Mouse (Mus musculus) c-Kit-positive CD71-positive TER-119-negative erythroid progenitor cells, embryonic 14.5 days (primary cell): ENCODE measurements around the gene Fxyd5.

Experiments used
- DNase-seq: peaks from one replicate; pipeline ENCODE4 v3.0.0-alpha.2; 2013; ENCODE audit warnings: low read depth

Gene Fxyd5

DNA sequence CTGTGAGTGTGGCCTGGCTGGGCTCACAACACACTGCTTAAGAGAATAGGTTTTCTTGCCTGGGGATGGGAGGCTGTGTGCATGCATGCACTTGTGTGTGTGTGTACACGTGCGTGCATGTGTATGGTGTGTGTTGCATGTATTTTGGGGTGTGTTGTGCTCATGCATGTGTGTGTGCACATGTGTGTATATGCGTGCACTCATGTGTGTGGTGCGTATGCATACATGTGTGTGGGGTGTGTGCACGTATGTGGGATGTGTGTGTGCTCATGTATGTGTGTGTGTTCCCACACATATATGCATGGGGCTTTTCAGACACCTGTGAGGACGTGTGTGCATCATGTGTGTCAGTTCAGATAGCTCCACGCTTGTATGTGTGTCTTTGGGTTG, 18.3 kb upstream of the Fxyd5 start:
- DNase-seq, result no peak

DNA sequence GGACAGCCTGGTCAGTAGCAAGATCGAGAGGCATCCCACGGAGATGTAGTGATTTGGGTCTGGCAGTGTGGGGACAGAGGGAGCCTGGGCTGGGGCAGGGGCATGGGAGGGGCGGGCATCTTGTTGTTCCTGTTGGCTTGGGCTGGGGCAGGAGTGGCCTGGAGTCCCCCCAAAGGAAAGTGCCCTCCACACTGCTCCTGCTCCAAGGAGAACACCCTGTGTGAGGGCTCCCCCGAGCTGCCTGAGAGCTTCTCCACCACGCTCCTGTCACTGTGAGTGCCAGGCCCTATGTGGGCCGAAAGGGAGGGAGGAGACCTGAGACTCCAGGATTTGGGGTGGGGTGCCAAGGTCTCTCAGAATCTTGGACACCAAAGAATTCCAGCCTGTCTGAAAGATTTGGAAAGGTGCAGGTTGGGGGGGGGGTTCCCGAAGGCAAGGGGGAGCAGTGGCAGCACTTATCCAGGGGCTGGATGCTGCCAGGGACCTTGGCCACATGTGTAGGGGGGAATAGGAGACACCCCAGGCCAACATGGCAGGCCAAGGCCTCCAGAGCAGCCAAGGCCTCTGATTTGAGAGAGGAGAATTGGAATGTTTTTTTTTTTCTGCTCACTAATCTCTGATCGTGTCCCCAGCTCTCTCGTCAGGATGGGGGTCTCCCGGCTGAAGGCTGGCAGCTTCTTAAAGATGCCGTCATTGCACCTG, 17.8 kb upstream of the Fxyd5 start:
- no peak for DNase-seq

DNA sequence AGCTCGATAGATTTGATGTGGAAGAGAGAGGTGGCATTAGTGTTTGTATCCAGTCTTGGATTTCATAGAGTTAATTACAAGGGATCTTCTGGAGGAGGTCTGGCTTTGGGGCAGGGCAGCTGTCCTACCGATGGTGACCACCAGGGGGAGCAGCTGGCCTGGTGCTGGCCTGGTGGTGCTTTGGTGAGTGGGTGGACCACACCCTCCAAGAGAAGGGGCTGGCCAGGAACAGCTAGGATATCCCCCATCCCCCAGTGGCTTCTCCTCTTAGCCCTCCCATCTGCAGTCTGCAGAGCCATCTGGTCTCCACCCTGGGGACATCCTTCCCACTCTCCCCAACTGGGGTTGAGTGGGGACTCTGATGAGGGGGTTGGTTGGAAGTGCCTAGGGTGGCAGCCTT, 16.8 kb upstream of the Fxyd5 start, which contains the start of gene Lgi4:
TSS of gene Lgi4 (plus strand) at position 235 of the 400 bp plus-strand sequence.
- no peak for DNase-seq

DNA sequence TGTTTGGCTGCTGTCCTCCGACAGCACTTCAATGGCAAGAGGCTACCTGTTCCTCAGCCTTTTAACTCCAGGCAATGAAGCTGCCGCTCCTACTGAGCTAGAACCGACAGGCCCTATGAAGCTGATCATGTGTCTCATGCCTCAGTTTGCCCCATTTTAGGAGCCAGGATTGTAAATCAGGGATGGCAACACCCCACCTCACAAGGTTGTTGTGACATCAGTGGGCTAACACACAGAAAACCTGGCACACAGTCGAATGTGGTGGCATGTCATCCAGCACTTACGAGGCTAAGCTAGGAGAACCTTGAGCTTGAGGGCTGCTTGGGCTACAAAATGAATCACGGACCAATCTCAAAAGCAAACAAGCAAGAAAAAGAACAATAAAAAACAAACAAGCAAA, 15.9 kb upstream of the Fxyd5 start:
- no peak for DNase-seq

DNA sequence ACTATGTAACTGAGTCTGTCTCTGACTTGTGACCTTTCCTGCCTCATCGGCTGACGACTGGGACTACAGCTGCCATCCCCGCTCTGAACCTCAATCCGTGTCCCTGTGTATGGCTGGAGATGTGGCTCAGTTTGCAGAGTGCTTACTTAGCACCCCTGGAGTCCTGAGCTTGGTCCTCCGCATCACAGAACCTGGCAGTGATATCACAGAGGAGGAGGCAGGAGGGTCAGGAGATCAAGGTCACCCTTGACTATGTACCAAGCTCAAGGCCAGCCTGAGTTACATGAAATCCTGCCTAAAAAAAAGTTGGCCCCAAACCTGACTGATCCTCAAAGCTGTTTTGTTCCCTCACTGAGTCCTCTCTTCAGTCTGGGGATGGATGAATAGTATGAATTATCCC, 15.4 kb upstream of the Fxyd5 start:
- DNase-seq, result no peak

- no peak for DNase-seq
These were observed 14.8 kb upstream of the Fxyd5 start, which contains the start of gene Fxyd1 for GRCm38 (mm10) chr7:31057071-31057470. Gene Fxyd1, minus strand, starts transcription at chr7:31057199.

DNA sequence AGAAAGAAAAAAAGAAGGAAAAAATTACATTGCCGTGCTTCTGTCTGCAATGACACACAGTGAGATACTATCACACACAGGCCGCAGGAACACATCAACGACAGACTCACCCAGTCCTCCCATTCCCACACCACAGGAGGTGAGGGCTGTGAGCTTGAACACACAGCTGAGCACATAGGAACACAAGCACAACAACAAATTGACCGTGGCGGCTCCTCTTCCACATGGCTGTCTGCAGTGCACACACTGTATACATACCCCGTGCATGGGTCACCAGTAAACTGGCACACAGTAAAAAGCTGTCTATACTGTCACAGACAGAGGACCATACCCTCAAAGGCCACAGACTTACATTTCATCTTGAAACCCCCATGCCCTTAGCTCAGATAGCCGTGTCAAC, 14.2 kb upstream of the Fxyd5 start:
- no peak for DNase-seq

DNA sequence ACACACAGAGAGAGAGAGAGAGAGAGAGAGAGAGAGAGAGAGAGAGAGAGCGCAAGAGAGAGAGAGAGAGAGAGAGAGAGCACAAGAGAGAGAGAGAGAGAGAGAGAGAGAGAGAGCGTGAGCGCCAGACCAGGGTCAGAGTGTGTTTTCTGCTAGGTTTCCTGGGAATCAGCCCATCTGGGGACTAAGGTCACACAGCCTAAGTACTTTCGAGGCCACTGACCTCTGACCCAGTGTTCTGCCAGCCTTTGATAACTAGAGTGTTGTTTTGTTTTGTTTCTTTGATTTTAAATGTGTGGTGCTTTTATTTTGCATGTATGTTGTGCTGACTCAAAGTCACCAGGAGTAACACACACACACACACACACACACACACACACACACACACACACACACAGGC, 13.6 kb upstream of the Fxyd5 start:
- no peak for DNase-seq

- DNase-seq, result no peak
These were observed 13.1 kb upstream of the Fxyd5 start for GRCm38 (mm10) chr7:31055354-31055824.

- DNase-seq, result no peak
These were observed 12.5 kb upstream of the Fxyd5 start for GRCm38 (mm10) chr7:31054661-31055320.

GRCm38 (mm10) chr7:31053882-31054447, 11.7 kb upstream of the Fxyd5 start:
- DNase-seq, result no peak

GRCm38 (mm10) chr7:31052636-31053434, 10.6 kb upstream of the Fxyd5 start:
- DNase-seq, result no peak

DNA sequence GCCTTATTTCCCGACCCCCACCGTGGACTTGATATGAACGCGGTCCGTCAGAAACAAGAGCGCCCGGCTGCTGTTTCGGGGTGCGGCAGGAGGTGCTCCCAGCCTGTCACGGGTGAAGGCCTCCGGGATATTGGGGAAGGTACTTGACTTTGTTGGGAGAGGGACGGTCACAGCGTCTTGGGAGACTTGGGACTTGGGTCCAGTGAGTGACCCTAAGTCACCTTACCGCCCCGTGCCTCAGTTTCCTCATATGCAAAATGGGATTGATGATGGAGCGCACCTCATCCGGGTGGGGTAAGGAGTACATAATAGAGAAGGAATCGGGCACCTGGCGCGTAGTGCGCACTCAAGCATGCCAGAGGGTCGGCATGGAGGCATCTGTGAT, 10.0 kb upstream of the Fxyd5 start:
- DNase-seq, result no peak

DNA sequence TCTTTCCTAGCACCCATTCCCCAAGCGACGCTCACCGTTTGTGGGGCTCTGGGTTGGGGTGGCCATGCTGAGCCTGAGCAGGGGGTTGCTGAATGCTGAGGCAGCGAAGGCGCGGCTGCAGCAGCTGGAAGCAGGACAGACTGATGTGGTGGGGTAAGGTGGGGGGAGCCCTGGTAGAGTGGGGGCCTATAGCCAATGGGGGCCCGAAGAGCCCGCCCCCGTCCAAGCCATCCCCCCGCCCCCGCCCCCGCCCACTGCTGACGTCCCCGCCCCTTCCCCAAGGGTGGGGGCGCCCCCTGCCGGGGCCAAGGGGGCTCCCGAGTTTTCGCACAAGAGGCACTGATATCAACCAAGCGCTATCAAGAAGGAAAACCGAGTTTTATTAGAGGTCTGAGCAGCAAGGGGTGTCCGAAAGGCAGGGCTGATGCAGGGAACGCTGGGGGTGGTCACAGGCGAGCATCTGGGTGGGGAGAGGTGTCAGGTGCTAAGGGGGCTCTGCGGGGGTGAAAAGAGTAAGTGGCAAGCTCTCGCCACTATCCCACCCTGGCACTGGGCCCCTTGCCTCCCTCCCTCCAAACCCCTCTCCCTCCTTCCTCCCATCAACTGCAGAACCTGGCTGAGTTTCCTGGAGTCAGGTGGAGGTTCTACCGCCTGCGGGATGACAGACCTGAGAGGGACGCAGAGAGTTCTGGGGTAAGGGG, 9.2 kb upstream of the Fxyd5 start, which contains the start of gene Fxyd7:
TSS of gene Fxyd7 (minus strand) at position 147 of the 701 bp plus-strand sequence.
- DNase-seq, result no peak

DNA sequence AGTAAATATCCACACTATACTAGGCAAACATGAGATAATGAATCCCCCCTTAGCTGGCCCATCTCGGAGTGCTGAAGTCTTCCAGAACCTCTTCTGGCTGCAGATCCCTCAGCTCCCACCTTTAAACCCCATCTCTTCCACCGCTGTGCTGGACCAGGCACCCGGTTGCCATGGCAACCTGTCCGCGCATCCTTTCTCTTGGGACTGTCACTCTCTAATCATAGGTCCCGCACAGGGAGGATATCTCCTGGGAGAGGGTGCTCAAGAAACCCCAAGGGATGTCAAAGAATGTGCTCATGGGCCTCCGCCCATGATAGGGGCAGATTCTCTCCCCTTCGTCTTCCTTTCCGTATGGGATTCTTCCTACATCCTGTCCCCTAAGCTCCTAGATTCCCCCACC, 8.6 kb upstream of the Fxyd5 start:
- no peak for DNase-seq

- no peak for DNase-seq
These were observed 8.2 kb upstream of the Fxyd5 start for GRCm38 (mm10) chr7:31050487-31050886.

- DNase-seq, result no peak
These were observed 7.6 kb upstream of the Fxyd5 start for GRCm38 (mm10) chr7:31049846-31050281.

GRCm38 (mm10) chr7:31049135-31049845, 7.0 kb upstream of the Fxyd5 start:
- no peak for DNase-seq

DNA sequence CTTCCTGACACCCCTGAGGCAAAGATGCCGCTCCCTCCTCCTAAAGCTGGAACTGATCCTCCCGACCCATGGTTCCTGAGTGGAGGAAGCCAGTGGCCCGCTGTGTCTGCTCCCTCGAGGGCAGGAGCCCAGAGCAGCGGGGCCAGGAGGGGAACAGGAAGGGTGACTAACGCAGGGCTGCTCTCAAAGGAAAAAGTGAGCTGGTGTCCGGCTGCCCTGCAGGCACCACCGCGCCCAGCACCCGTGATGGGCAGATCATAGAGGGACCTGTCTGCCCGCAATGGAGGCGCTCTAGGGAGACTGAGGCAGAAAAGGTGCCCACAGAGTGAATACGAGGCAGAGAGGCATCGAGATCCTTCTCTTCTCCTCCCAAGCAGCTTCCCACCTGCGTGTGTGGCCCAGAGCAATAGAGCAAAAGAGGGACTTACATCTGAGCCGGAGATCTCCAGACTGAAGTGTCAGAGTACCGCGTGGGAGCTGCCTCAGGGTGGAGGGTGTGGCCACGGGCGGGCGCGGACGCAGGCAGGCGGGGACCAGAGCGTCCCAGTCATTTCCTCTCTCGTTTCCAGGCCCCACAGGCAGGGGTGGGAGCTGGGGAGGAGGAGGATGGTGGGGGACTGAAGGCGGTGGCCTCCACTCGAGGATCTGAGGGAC, 492 bp downstream of the Fxyd5 start:
- DNase-seq, result no peak

GRCm38 (mm10) chr7:31041023-31041407, 1.3 kb downstream of the Fxyd5 start:
- no peak for DNase-seq
